Mouse (Mus musculus): ENCODE data around the gene Olfr364-ps1.

The Olfr364-ps1 gene

GRCm38 (mm10) chr2:37139022-37139421 is at the start of gene Olfr364-ps1:
Gene Olfr364-ps1 (plus strand): TSS chr2:37139322.
- DNase-seq (ENCODE audit: low spot score in 2 of 2): no peak

- DNase-seq (ENCODE audit: low spot score in 2 of 2): no peak
Measured at GRCm38 (mm10) chr2:37117810-37118209, 21.3 kb upstream of the Olfr364-ps1 start, which contains the start of gene Olfr362. Gene Olfr362 (minus strand): TSS chr2:37117910.

GRCm38 (mm10) chr2:37187898-37188297 is 48.8 kb downstream of the Olfr364-ps1 start, which contains the start of gene Olfr365:
Gene Olfr365 (plus strand): TSS chr2:37188198.
- no peak for DNase-seq (ENCODE audit: low spot score in 2 of 2)

Data from natural killer cell, adult 2 months (primary cell).